Mouse (Mus musculus) embryonic facial prominence, embryonic 10.5 days (tissue): ENCODE results near the gene Rtl1. TPM values are rescaled to one million over a fixed set of nuclear protein-coding genes. Genes with fewer than 3 reads are reported as not detected.

ENCODE experiments used
- DNase-seq: peaks from one replicate; pipeline ENCODE4 v3.0.0-alpha.2; 2017; ENCODE audit warnings: low spot score
- H3K27ac ChIP-seq: fragments of 300-500 bp; sonication (generic); replicated peaks from 2 replicates; pipeline ENCODE4 v1.5.1; 2016; ENCODE audit warnings: mild to moderate bottlenecking
- H3K27me3 ChIP-seq: fragments of 300-500 bp; sonication (generic); replicated peaks from 2 replicates; pipeline ENCODE4 v1.6.1; 2016; ENCODE audit warnings: low read depth, mild to moderate bottlenecking; ENCODE audit not compliant: poor library complexity, severe bottlenecking
- H3K36me3 ChIP-seq: fragments of 300-500 bp; sonication (generic); replicated peaks from 2 replicates; pipeline ENCODE4 v1.6.1; 2016; ENCODE audit warnings: mild to moderate bottlenecking, moderate library complexity
- H3K4me1 ChIP-seq: fragments of 300-500 bp; sonication (generic); 2 replicates; pipeline ENCODE4 v1.6.1; 2016
- H3K4me3 ChIP-seq: fragments of 300-500 bp; sonication (generic); 2 replicates; pipeline ENCODE4 v1.5.1; 2016; ENCODE audit warnings: mild to moderate bottlenecking, moderate library complexity
- H3K9me3 ChIP-seq: fragments of 300-500 bp; sonication (generic); 2 replicates; pipeline ENCODE4 v1.6.1; 2016; ENCODE audit warnings: mild to moderate bottlenecking
- WGBS: fragments of 180-500 bp; shearing (Covaris S2); methylation state at CpG from one replicate; pipeline ENCODE4 v1.1.7; 2016; 5-methylcytosine and 5-hydroxymethylcytosine counted together
- polyA plus RNA-seq: library from polyadenylated mRNA; unstranded; fragments of >200 nt; fragmentation: Nextera tagmentation; extraction: Ambion mirVana; gene quantifications from 2 replicates; pipeline ENCODE4 v1.2.1, GENCODE M21; 2016

The Rtl1 gene
- polyA plus RNA-seq, 1 experiment from 2014 or later = 0.87 TPM

- 45% methylated on average over 13 of the region's 13 CpGs for WGBS
- H3K27ac ChIP-seq = peak overlapping the region; percentile 76
- H3K4me3 ChIP-seq = no peak overlapping the region
- H3K4me1 ChIP-seq = peaks cover 47% of the 10 kb centered on the region
- peak; percentile 60 for DNase-seq
- H3K27me3 ChIP-seq = peaks cover 22% of the 10 kb centered on the region; the same call in 1 of the 2 replicates
- peaks cover 27% of the 10 kb centered on the region for H3K9me3 ChIP-seq
- peaks cover 98% of the 10 kb centered on the region for H3K36me3 ChIP-seq
Measured at GRCm38 (mm10) chr12:109608576-109609440, 8.7 kb upstream of the Rtl1 start.

- Histone ChIP-seq H3K4me1 (peaks cover 49% of the 10 kb centered on the region), H3K27ac (peak overlapping the region; percentile 76), H3K36me3 (peaks cover 98% of the 10 kb centered on the region)
Measured at GRCm38 (mm10) chr12:109607953-109608352, 7.8 kb upstream of the Rtl1 start.

GRCm38 (mm10) chr12:109607191-109607590, 7.1 kb upstream of the Rtl1 start:
- DNase-seq = no peak
- Histone ChIP-seq H3K4me3 (no peak overlapping the region), H3K27me3 (peaks cover 6% of the 10 kb centered on the region; the same call in 1 of the 2 replicates), H3K27ac (peak overlapping the region; percentile 76), H3K9me3 (peaks cover 27% of the 10 kb centered on the region), H3K4me1 (peaks cover 54% of the 10 kb centered on the region), H3K36me3 (peaks cover 98% of the 10 kb centered on the region)
- WGBS = 44% methylated on average over 9 of the region's 9 CpGs

More at GRCm38 (mm10) chr12:109607953-109608352, 7.8 kb upstream of the Rtl1 start:
- Histone ChIP-seq H3K9me3 (peaks cover 27% of the 10 kb centered on the region), H3K27me3 (peaks cover 13% of the 10 kb centered on the region; the same call in 1 of the 2 replicates), H3K4me3 (no peak overlapping the region)
- 40% methylated on average over 9 of the region's 9 CpGs for WGBS
- peak; percentile 34 for DNase-seq

- Histone ChIP-seq H3K27ac (0 out of 2 replicates have a peak overlapping the region, but pooled peaks have one; percentile 54), H3K4me1 (peaks cover 55% of the 10 kb centered on the region), H3K36me3 (peaks cover 97% of the 10 kb centered on the region), H3K4me3 (no peak overlapping the region), H3K27me3 (no peaks in the 10 kb centered on the region), H3K9me3 (peaks cover 8% of the 10 kb centered on the region)
- no peak for DNase-seq
- WGBS = 68% methylated on average over 16 of the region's 16 CpGs
Measured at GRCm38 (mm10) chr12:109604982-109605721, 5.0 kb upstream of the Rtl1 start.

GRCm38 (mm10) chr12:109598551-109599250, 1.4 kb downstream of the Rtl1 start:
- H3K4me1 ChIP-seq = peaks cover 31% of the 10 kb centered on the region
- no peak for DNase-seq
- H3K9me3 ChIP-seq = 0 out of 2 replicates have a peak, but pooled peaks cover 2% of the 10 kb centered on the region
- 74% methylated on average over 12 of the region's 12 CpGs for WGBS
- no peak overlapping the region for H3K27ac ChIP-seq
- no peak overlapping the region for H3K4me3 ChIP-seq
- peaks cover 77% of the 10 kb centered on the region for H3K36me3 ChIP-seq
- H3K27me3 ChIP-seq = no peaks in the 10 kb centered on the region

GRCm38 (mm10) chr12:109596726-109597125, 3.4 kb downstream of the Rtl1 start:
- Histone ChIP-seq H3K36me3 (peaks cover 77% of the 10 kb centered on the region), H3K4me3 (no peak overlapping the region), H3K9me3 (0 out of 2 replicates have a peak, but pooled peaks cover 12% of the 10 kb centered on the region), H3K4me1 (peaks cover 24% of the 10 kb centered on the region), H3K27me3 (no peaks in the 10 kb centered on the region), H3K27ac (no peak overlapping the region)
- 59% methylated on average over 3 of the region's 3 CpGs for WGBS
- DNase-seq = no peak

GRCm38 (mm10) chr12:109596232-109596631, 3.9 kb downstream of the Rtl1 start:
- no peak overlapping the region for H3K4me3 ChIP-seq
- H3K4me1 ChIP-seq = peaks cover 24% of the 10 kb centered on the region
- H3K27me3 ChIP-seq = no peaks in the 10 kb centered on the region
- peaks cover 77% of the 10 kb centered on the region for H3K36me3 ChIP-seq
- peak; percentile 73 for DNase-seq
- WGBS = 26% methylated on average over 8 of the region's 8 CpGs
- peak overlapping the region; percentile 85 for H3K27ac ChIP-seq
- 0 out of 2 replicates have a peak, but pooled peaks cover 12% of the 10 kb centered on the region for H3K9me3 ChIP-seq

- no peaks in the 10 kb centered on the region for H3K27me3 ChIP-seq
- peak; percentile 23 for DNase-seq
- H3K4me1 ChIP-seq = peaks cover 24% of the 10 kb centered on the region
- 0 out of 2 replicates have a peak, but pooled peaks cover 12% of the 10 kb centered on the region for H3K9me3 ChIP-seq
- peaks cover 77% of the 10 kb centered on the region for H3K36me3 ChIP-seq
- H3K4me3 ChIP-seq = peak overlapping the region; percentile 4; the same call in 1 of the 2 replicates
- 68% methylated on average over 6 of the region's 6 CpGs for WGBS
- peak overlapping the region; percentile 85 for H3K27ac ChIP-seq
Measured at GRCm38 (mm10) chr12:109595753-109596152, 4.4 kb downstream of the Rtl1 start.

GRCm38 (mm10) chr12:109594961-109595360, 5.2 kb downstream of the Rtl1 start:
- H3K27ac ChIP-seq = peak overlapping the region; percentile 85

GRCm38 (mm10) chr12:109582185-109582584, 17.9 kb downstream of the Rtl1 start:
- H3K4me3 ChIP-seq = no peak overlapping the region
- peaks cover 14% of the 10 kb centered on the region for H3K4me1 ChIP-seq
- peaks cover 100% of the 10 kb centered on the region for H3K36me3 ChIP-seq
- H3K27me3 ChIP-seq = no peaks in the 10 kb centered on the region
- 84% methylated on average over 5 of the region's 5 CpGs for WGBS
- DNase-seq = no peak
- no peak overlapping the region for H3K27ac ChIP-seq
- H3K9me3 ChIP-seq = no peaks in the 10 kb centered on the region

More at GRCm38 (mm10) chr12:109594961-109595360, 5.2 kb downstream of the Rtl1 start:
- Histone ChIP-seq H3K4me3 (no peak overlapping the region), H3K27me3 (no peaks in the 10 kb centered on the region), H3K36me3 (peaks cover 78% of the 10 kb centered on the region), H3K9me3 (0 out of 2 replicates have a peak, but pooled peaks cover 12% of the 10 kb centered on the region), H3K4me1 (peaks cover 24% of the 10 kb centered on the region)
- DNase-seq = no peak
- WGBS = 90% methylated on average over 7 of the region's 7 CpGs

GRCm38 (mm10) chr12:109572259-109572658, 27.9 kb downstream of the Rtl1 start:
- Histone ChIP-seq H3K36me3 (peaks cover 100% of the 10 kb centered on the region), H3K27me3 (no peaks in the 10 kb centered on the region), H3K9me3 (no peaks in the 10 kb centered on the region), H3K4me1 (no peaks in the 10 kb centered on the region), H3K27ac (no peak overlapping the region), H3K4me3 (no peak overlapping the region)
- WGBS = 90% methylated on average over 4 of the region's 4 CpGs
- DNase-seq = no peak
